Mouse (Mus musculus) midbrain, embryonic 13.5 days (tissue): ENCODE results near the gene Shisa3. TPM values are rescaled to one million over a fixed set of nuclear protein-coding genes. Genes with fewer than 3 reads are reported as not detected.

ENCODE experiments used
- ATAC-seq: fragments of 200-750 bp; cut with Nextera tagmentation; 2 replicates; pipeline ENCODE4 v1.8.0; 2017; ENCODE audit warnings: mild to moderate bottlenecking, moderate TSS enrichment, moderate library complexity
- H3K27ac ChIP-seq: fragments of 300-500 bp; sonication (generic); 2 replicates; pipeline ENCODE4 v1.5.1; 2015; ENCODE audit warnings: inconsistent platforms, mild to moderate bottlenecking, moderate library complexity
- H3K27me3 ChIP-seq: fragments of 300-500 bp; sonication (generic); 2 replicates; pipeline ENCODE4 v1.6.1; 2015; ENCODE audit warnings: mild to moderate bottlenecking, inconsistent platforms
- H3K36me3 ChIP-seq: fragments of 300-500 bp; sonication (generic); 2 replicates; pipeline ENCODE4 v1.6.1; 2015; ENCODE audit warnings: mild to moderate bottlenecking, inconsistent platforms
- H3K4me1 ChIP-seq: fragments of 300-500 bp; sonication (generic); replicated peaks from 2 replicates; pipeline ENCODE4 v1.6.1; 2015; ENCODE audit warnings: inconsistent platforms
- H3K4me2 ChIP-seq: fragments of 300-500 bp; sonication (generic); replicated peaks from 2 replicates; pipeline ENCODE4 v1.6.1; 2015; ENCODE audit warnings: moderate library complexity, mild to moderate bottlenecking, inconsistent platforms
- H3K4me3 ChIP-seq: fragments of 300-500 bp; sonication (generic); replicated peaks from 2 replicates; pipeline ENCODE4 v1.5.1; 2015; ENCODE audit warnings: mild to moderate bottlenecking, inconsistent platforms
- H3K9ac ChIP-seq: fragments of 300-500 bp; sonication (generic); replicated peaks from 2 replicates; pipeline ENCODE4 v1.6.1; 2015; ENCODE audit warnings: mild to moderate bottlenecking, inconsistent platforms
- H3K9me3 ChIP-seq: fragments of 300-500 bp; sonication (generic); 2 replicates; pipeline ENCODE4 v1.6.1; 2016; ENCODE audit warnings: mild to moderate bottlenecking, inconsistent platforms
- WGBS: fragments of 180-500 bp; shearing (Covaris S2); methylation state at CpG from one replicate; pipeline ENCODE4 v1.1.7; 2015; 5-methylcytosine and 5-hydroxymethylcytosine counted together
- polyA plus RNA-seq: library from polyadenylated mRNA; unstranded; fragments of >200 nt; fragmentation: Nextera tagmentation; extraction: Ambion mirVana; gene quantifications from 2 replicates; pipeline ENCODE4 v1.2.1, GENCODE M21; 2015

Gene Shisa3
- polyA plus RNA-seq, 1 experiment from 2014 or later: 17.2 TPM

GRCm38 (mm10) chr5:67640596-67641312, 33.1 kb downstream of the Shisa3 start:
- 86% methylated on average over 8 of the region's 8 CpGs for WGBS
- no peak overlapping the region for H3K27ac ChIP-seq

GRCm38 (mm10) chr5:67641406-67642120, 33.9 kb downstream of the Shisa3 start:
- H3K4me3 ChIP-seq: no peak overlapping the region
- no peak overlapping the region for H3K4me2 ChIP-seq
- H3K27ac ChIP-seq: no peak overlapping the region
- H3K9ac ChIP-seq: no peak overlapping the region
- no peaks in the 10 kb centered on the region for H3K4me1 ChIP-seq
- peaks cover 99% of the 10 kb centered on the region for H3K27me3 ChIP-seq
- 85% methylated on average over 8 of the region's 8 CpGs for WGBS
- ATAC-seq: no peak
- peaks cover 20% of the 10 kb centered on the region for H3K36me3 ChIP-seq
- no peaks in the 10 kb centered on the region for H3K9me3 ChIP-seq

More at GRCm38 (mm10) chr5:67640596-67641312, 33.1 kb downstream of the Shisa3 start:
- no peak for ATAC-seq
- Histone ChIP-seq H3K9me3 (no peaks in the 10 kb centered on the region), H3K36me3 (peaks cover 22% of the 10 kb centered on the region), H3K9ac (no peak overlapping the region), H3K4me3 (no peak overlapping the region), H3K27me3 (peaks cover 99% of the 10 kb centered on the region), H3K4me1 (no peaks in the 10 kb centered on the region), H3K4me2 (no peak overlapping the region)

- Histone ChIP-seq H3K4me3 (no peak overlapping the region), H3K4me1 (no peaks in the 10 kb centered on the region), H3K9me3 (no peaks in the 10 kb centered on the region), H3K27ac (no peak overlapping the region), H3K4me2 (no peak overlapping the region), H3K27me3 (peaks cover 99% of the 10 kb centered on the region), H3K9ac (no peak overlapping the region), H3K36me3 (peaks cover 21% of the 10 kb centered on the region)
- 92% methylated on average over 5 of the region's 5 CpGs for WGBS
- ATAC-seq: no peak
Measured at GRCm38 (mm10) chr5:67643537-67644255, 36.0 kb downstream of the Shisa3 start.

GRCm38 (mm10) chr5:67646756-67647529, 39.3 kb downstream of the Shisa3 start:
- no peak overlapping the region for H3K4me3 ChIP-seq
- no peaks in the 10 kb centered on the region for H3K4me1 ChIP-seq
- no peaks in the 10 kb centered on the region for H3K9me3 ChIP-seq
- WGBS: 91% methylated on average over 20 of the region's 20 CpGs
- no peak overlapping the region for H3K27ac ChIP-seq
- peaks cover 100% of the 10 kb centered on the region for H3K27me3 ChIP-seq
- H3K36me3 ChIP-seq: peaks cover 33% of the 10 kb centered on the region
- H3K9ac ChIP-seq: no peak overlapping the region
- no peak overlapping the region for H3K4me2 ChIP-seq
- no peak for ATAC-seq

GRCm38 (mm10) chr5:67647568-67647967, 39.9 kb downstream of the Shisa3 start:
- 80% methylated on average over 21 of the region's 21 CpGs for WGBS
- Histone ChIP-seq H3K4me3 (no peak overlapping the region), H3K4me1 (no peaks in the 10 kb centered on the region), H3K27me3 (peaks cover 100% of the 10 kb centered on the region), H3K36me3 (peaks cover 33% of the 10 kb centered on the region), H3K4me2 (no peak overlapping the region), H3K9ac (no peak overlapping the region), H3K9me3 (no peaks in the 10 kb centered on the region), H3K27ac (no peak overlapping the region)
- ATAC-seq: no peak

GRCm38 (mm10) chr5:67649156-67649555, 41.5 kb downstream of the Shisa3 start:
- H3K4me2 ChIP-seq: no peak overlapping the region
- no peak overlapping the region for H3K9ac ChIP-seq
- H3K9me3 ChIP-seq: no peaks in the 10 kb centered on the region
- WGBS: 95% methylated on average over 4 of the region's 4 CpGs
- no peak overlapping the region for H3K27ac ChIP-seq
- H3K27me3 ChIP-seq: peaks cover 100% of the 10 kb centered on the region
- H3K4me3 ChIP-seq: no peak overlapping the region
- H3K36me3 ChIP-seq: peaks cover 35% of the 10 kb centered on the region
- ATAC-seq: no peak
- H3K4me1 ChIP-seq: no peaks in the 10 kb centered on the region

- Histone ChIP-seq H3K4me2 (no peak overlapping the region), H3K4me1 (0 out of 2 replicates have a peak, but pooled peaks cover 1% of the 10 kb centered on the region), H3K27ac (no peak overlapping the region), H3K36me3 (peaks cover 34% of the 10 kb centered on the region), H3K4me3 (no peak overlapping the region), H3K9ac (no peak overlapping the region), H3K27me3 (peaks cover 100% of the 10 kb centered on the region), H3K9me3 (no peaks in the 10 kb centered on the region)
- ATAC-seq: no peak
- 93% methylated on average over 5 of the region's 5 CpGs for WGBS
Measured at GRCm38 (mm10) chr5:67650021-67650420, 42.3 kb downstream of the Shisa3 start.

GRCm38 (mm10) chr5:67652468-67652867, 44.8 kb downstream of the Shisa3 start:
- Histone ChIP-seq H3K4me3 (no peak overlapping the region), H3K4me1 (peaks cover 25% of the 10 kb centered on the region), H3K27me3 (peaks cover 91% of the 10 kb centered on the region), H3K9me3 (no peaks in the 10 kb centered on the region), H3K4me2 (no peak overlapping the region), H3K27ac (no peak overlapping the region), H3K36me3 (peaks cover 30% of the 10 kb centered on the region), H3K9ac (no peak overlapping the region)
- ATAC-seq: no peak
- WGBS: 94% methylated on average over 4 of the region's 4 CpGs

- no peak overlapping the region for H3K4me2 ChIP-seq
- H3K36me3 ChIP-seq: peaks cover 21% of the 10 kb centered on the region
- H3K9me3 ChIP-seq: no peaks in the 10 kb centered on the region
- peaks cover 90% of the 10 kb centered on the region for H3K27me3 ChIP-seq
- H3K27ac ChIP-seq: no peak overlapping the region
- no peak overlapping the region for H3K9ac ChIP-seq
- ATAC-seq: no peak
- WGBS: 91% methylated on average over 3 of the region's 3 CpGs
- no peak overlapping the region for H3K4me3 ChIP-seq
- H3K4me1 ChIP-seq: peaks cover 27% of the 10 kb centered on the region
Measured at GRCm38 (mm10) chr5:67653543-67653942, 45.9 kb downstream of the Shisa3 start.

GRCm38 (mm10) chr5:67654572-67654971, 46.9 kb downstream of the Shisa3 start:
- no peak overlapping the region for H3K4me3 ChIP-seq
- ATAC-seq: no peak
- no peaks in the 10 kb centered on the region for H3K9me3 ChIP-seq
- H3K36me3 ChIP-seq: peaks cover 14% of the 10 kb centered on the region
- H3K4me2 ChIP-seq: no peak overlapping the region
- WGBS: 41% methylated on average over 5 of the region's 5 CpGs
- peaks cover 27% of the 10 kb centered on the region for H3K4me1 ChIP-seq
- no peak overlapping the region for H3K27ac ChIP-seq
- no peak overlapping the region for H3K9ac ChIP-seq
- H3K27me3 ChIP-seq: peaks cover 90% of the 10 kb centered on the region

GRCm38 (mm10) chr5:67655696-67656519, 48.2 kb downstream of the Shisa3 start:
- Histone ChIP-seq H3K27ac (no peak overlapping the region), H3K4me1 (peaks cover 27% of the 10 kb centered on the region), H3K27me3 (peaks cover 88% of the 10 kb centered on the region), H3K9ac (no peak overlapping the region), H3K4me2 (no peak overlapping the region), H3K9me3 (no peaks in the 10 kb centered on the region), H3K36me3 (peaks cover 4% of the 10 kb centered on the region; the same call in 1 of the 2 replicates), H3K4me3 (no peak overlapping the region)
- WGBS: 13% methylated on average over 14 of the region's 14 CpGs
- ATAC-seq: no peak
